Mouse (Mus musculus): Measurements from ENCODE around the gene Elmod1. TPM values are rescaled to one million over a fixed set of nuclear protein-coding genes. Genes with fewer than 3 reads are reported as not detected.

Elmod1 gene
- polyA plus RNA-seq, 1 experiment from 2014 or later = 3.6 TPM

GRCm38 (mm10) chr9:53895827-53896226 is 79.3 kb downstream of the Elmod1 start:
- no peak for DNase-seq (ENCODE audit: low spot score)
- H3K9ac ChIP-seq (ENCODE audit: low read depth, low read length) = no peak overlapping the region
- no peak overlapping the region for H3K4me2 ChIP-seq (replicated peaks; ENCODE audit: low read depth, low read length)
- H3K4me1 ChIP-seq (replicated peaks; ENCODE audit: control insufficient read depth, insufficient read depth, low read length) = no peaks in the 10 kb centered on the region
- no peak overlapping the region for H3K4me3 ChIP-seq (ENCODE audit: low read depth, low read length)
- H3K36me3 ChIP-seq (ENCODE audit: control insufficient read depth, insufficient read depth, low read length) = no peaks in the 10 kb centered on the region
- H3K9me3 ChIP-seq (ENCODE audit: control insufficient read depth, low read length) = no peaks in the 10 kb centered on the region
- H3K27me3 ChIP-seq (ENCODE audit: control insufficient read depth, insufficient read depth, low read length) = no peaks in the 10 kb centered on the region
- no peak overlapping the region for H3K27ac ChIP-seq (ENCODE audit: low read depth, low read length)
- no peak for ATAC-seq (ENCODE audit: low FRiP score)
- 62% methylated on average over 7 of the region's 7 CpGs for WGBS

- Histone ChIP-seq H3K4me2 (replicated peaks; ENCODE audit: low read depth, low read length) (no peak overlapping the region), H3K4me1 (replicated peaks; ENCODE audit: control insufficient read depth, insufficient read depth, low read length) (no peaks in the 10 kb centered on the region), H3K9ac (ENCODE audit: low read depth, low read length) (no peak overlapping the region), H3K36me3 (ENCODE audit: control insufficient read depth, insufficient read depth, low read length) (no peaks in the 10 kb centered on the region), H3K4me3 (ENCODE audit: low read depth, low read length) (no peak overlapping the region), H3K27ac (ENCODE audit: low read depth, low read length) (no peak overlapping the region), H3K27me3 (ENCODE audit: control insufficient read depth, insufficient read depth, low read length) (no peaks in the 10 kb centered on the region), H3K9me3 (ENCODE audit: control insufficient read depth, low read length) (no peaks in the 10 kb centered on the region)
- WGBS = 0% methylated on average over 1 of the region's 1 CpGs
- ATAC-seq (ENCODE audit: low FRiP score) (no peak), DNase-seq (ENCODE audit: low spot score) (peak; percentile 66)
Measured at GRCm38 (mm10) chr9:53890075-53890474, 85.0 kb downstream of the Elmod1 start.

- no peak for DNase-seq (ENCODE audit: low spot score)
- no peak for ATAC-seq (ENCODE audit: low FRiP score)
- Histone ChIP-seq H3K36me3 (ENCODE audit: control insufficient read depth, insufficient read depth, low read length) (no peaks in the 10 kb centered on the region), H3K27me3 (ENCODE audit: control insufficient read depth, insufficient read depth, low read length) (no peaks in the 10 kb centered on the region), H3K4me2 (replicated peaks; ENCODE audit: low read depth, low read length) (no peak overlapping the region), H3K9ac (ENCODE audit: low read depth, low read length) (no peak overlapping the region), H3K4me3 (ENCODE audit: low read depth, low read length) (no peak overlapping the region), H3K9me3 (ENCODE audit: control insufficient read depth, low read length) (no peaks in the 10 kb centered on the region), H3K4me1 (replicated peaks; ENCODE audit: control insufficient read depth, insufficient read depth, low read length) (no peaks in the 10 kb centered on the region), H3K27ac (ENCODE audit: low read depth, low read length) (no peak overlapping the region)
- 91% methylated on average over 23 of the region's 23 CpGs for WGBS
Measured at GRCm38 (mm10) chr9:53883588-53884280, 91.4 kb downstream of the Elmod1 start.

- no peak overlapping the region for H3K9ac ChIP-seq (ENCODE audit: low read depth, low read length)
- H3K27ac ChIP-seq (ENCODE audit: low read depth, low read length) = no peak overlapping the region
- 54% methylated on average over 2 of the region's 2 CpGs for WGBS
- H3K4me1 ChIP-seq (replicated peaks; ENCODE audit: control insufficient read depth, insufficient read depth, low read length) = no peaks in the 10 kb centered on the region
- H3K36me3 ChIP-seq (ENCODE audit: control insufficient read depth, insufficient read depth, low read length) = no peaks in the 10 kb centered on the region
- no peaks in the 10 kb centered on the region for H3K9me3 ChIP-seq (ENCODE audit: control insufficient read depth, low read length)
- H3K4me2 ChIP-seq (replicated peaks; ENCODE audit: low read depth, low read length) = no peak overlapping the region
- no peak for ATAC-seq (ENCODE audit: low FRiP score)
- no peak for DNase-seq (ENCODE audit: low spot score)
- no peak overlapping the region for H3K4me3 ChIP-seq (ENCODE audit: low read depth, low read length)
- no peaks in the 10 kb centered on the region for H3K27me3 ChIP-seq (ENCODE audit: control insufficient read depth, insufficient read depth, low read length)
Measured at GRCm38 (mm10) chr9:53877423-53877822, 97.7 kb downstream of the Elmod1 start.

DNA sequence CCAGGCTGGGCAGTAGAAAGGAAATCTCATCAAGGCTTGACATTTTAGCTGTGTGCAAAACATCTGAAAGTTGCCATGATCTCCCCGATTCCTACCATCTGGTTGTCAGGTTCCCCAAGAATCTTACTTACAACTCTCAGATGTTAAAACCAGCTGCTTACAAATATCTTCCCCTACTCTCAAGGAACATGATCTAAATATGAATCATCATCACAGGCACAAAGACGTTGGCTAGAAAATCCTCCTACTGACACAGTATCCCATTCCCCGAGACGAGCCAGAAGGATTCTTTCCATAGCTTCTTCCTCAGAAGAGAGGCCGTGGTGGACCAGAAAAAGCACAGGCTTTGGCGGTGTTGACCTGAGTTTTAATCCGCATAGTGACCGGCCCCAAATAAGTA is 101.9 kb downstream of the Elmod1 start:
- Histone ChIP-seq H3K9me3 (ENCODE audit: control insufficient read depth, low read length) (0 out of 2 replicates have a peak, but pooled peaks cover 2% of the 10 kb centered on the region), H3K4me3 (ENCODE audit: low read depth, low read length) (no peak overlapping the region), H3K9ac (ENCODE audit: low read depth, low read length) (no peak overlapping the region), H3K4me2 (replicated peaks; ENCODE audit: low read depth, low read length) (no peak overlapping the region), H3K36me3 (ENCODE audit: control insufficient read depth, insufficient read depth, low read length) (no peaks in the 10 kb centered on the region), H3K27me3 (ENCODE audit: control insufficient read depth, insufficient read depth, low read length) (no peaks in the 10 kb centered on the region), H3K27ac (ENCODE audit: low read depth, low read length) (no peak overlapping the region), H3K4me1 (replicated peaks; ENCODE audit: control insufficient read depth, insufficient read depth, low read length) (no peaks in the 10 kb centered on the region)
- ATAC-seq (ENCODE audit: low FRiP score) (no peak), DNase-seq (ENCODE audit: low spot score) (no peak)
- 91% methylated on average over 8 of the region's 8 CpGs for WGBS

Other genes with a start within 250 kb of the Elmod1 start
- 2.1 and 3.3 TPM in 2 replicates for gene Slc35f2, start 203.8 kb downstream of the Elmod1 start, polyA plus RNA-seq (2014; fragmentation: Nextera tagmentation; extraction: Ambion mirVana)
- gene Sln, start 125.1 kb downstream of the Elmod1 start, polyA plus RNA-seq (2014; fragmentation: Nextera tagmentation; extraction: Ambion mirVana) = 1.1 and 2.1 TPM in 2 replicates
- gene Tnfaip8l3, start 93.1 kb upstream of the Elmod1 start, polyA plus RNA-seq (2014; fragmentation: Nextera tagmentation; extraction: Ambion mirVana) = 0.14 and 0.18 TPM in 2 replicates

Measured in hindbrain, embryonic 11.5 days (tissue).